Mouse (Mus musculus) mouse embryonic stem cell (cell line): ENCODE data around the gene Clec3a.

ENCODE experiments used
- in situ Hi-C, 2 experiments: fragments of 300-500 bp; cut with MboI; formaldehyde crosslinking; loops; 1 replicate in 1 of 2; 3 replicates in 1 of 2; pipeline ENCODE4 v1.14.3; 2019 to 2020; ENCODE audit warnings: low sequenced_read_pairs in 2 of 2, low pct_unique_long_range_greater_than_20kb in 1 of 2, mixed read lengths in 1 of 2; ENCODE audit not compliant: unreplicated experiment in 1 of 2

Gene Clec3a

GRCm38 (mm10) chr8:114446884-114447283, 29.0 kb downstream of the Clec3a start:
- in situ Hi-C loops, result no loop called here

DNA sequence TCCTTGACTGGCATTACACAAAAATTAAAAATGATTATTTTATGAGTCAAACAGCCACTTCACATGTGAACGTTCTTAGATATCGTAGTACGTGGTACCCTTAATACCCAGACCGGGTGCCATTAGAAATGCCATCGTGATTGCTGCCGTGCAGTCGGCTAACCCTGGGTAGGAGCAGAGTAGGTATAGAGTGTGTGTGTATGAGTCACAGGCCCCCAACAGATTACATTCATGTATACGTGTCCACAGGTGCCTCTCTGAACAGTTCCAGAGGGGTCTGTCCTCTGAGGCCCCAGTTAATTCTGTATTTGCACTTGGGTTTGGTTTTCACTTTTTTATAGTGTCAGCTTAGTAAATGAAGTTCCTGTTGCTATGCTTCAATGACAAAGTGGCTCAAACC, 34.4 kb downstream of the Clec3a start:
- in situ Hi-C loops, result no loop called here

- in situ Hi-C loops, result no loop called here
Measured at GRCm38 (mm10) chr8:114452781-114453221, 34.9 kb downstream of the Clec3a start.

DNA sequence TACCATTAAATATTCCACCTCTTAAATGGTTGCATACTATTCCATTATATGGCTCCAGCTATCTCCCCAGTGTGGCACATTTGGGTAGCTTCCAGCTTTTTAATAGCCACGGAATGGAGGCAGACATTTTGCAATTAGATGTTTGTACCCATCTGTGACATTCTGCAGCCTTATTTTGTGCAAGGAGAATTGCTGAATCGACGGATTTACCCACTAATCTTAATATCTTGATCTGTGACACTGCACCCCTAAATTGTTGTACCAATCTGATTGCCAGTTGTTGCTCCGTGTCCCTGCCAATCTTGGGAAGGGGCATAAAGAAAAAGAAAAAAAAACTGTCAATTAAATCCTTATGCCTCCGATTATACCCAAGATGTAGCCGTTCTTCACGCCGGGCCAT, 37.4 kb downstream of the Clec3a start:
- in situ Hi-C loops, result no loop called here

DNA sequence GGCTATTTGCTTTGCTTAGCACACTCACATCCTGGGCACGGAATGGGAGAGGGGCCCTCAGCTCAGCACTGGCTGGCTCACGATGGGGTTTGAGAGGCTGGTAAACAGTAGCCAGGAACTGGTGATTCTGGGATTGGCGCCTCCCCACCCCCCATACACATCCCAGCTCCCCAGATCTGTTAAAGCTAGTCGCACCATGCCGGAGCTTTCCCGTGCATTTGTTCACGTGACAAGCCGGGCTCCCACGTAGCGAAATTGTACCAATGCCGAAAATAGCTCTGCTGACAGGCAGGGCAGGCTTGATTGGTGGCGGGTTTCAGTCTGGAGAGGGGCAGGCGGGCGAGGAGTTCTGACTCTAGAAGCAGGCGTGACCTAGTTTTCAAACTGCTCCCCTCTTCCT, 38.1 kb downstream of the Clec3a start:
- in situ Hi-C loops, result no loop called here

DNA sequence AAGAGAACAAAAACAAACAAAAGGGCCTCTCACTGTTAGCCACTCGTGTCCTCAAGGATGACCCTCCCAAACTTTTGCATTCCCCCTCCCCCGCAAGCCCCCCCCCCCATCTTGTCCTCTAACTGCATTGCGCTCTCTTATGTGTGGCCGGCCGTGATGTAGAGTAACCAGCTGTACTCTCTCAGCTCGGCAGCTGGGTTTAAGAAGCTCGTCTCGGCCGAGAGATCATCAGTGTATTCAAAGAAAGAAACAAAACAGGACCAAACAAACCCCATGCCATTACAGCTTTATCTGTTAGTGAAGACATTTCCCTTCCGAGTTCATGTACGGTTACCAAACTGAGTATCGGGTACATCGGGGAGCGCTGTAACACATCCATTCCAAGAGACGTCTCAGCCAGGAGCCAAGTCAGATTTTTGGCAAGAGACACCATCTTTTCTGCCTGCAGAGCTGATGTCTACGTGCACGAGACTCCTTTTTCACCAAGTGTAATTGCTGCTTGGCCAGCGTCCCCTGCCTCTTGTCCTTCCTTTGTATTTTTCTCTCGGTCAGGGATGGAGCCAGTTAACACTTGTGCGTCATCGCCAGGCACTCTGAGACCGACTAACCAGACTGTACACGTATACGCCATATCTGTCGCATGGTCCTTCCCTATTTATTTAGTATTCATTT, 40.4 kb downstream of the Clec3a start:
- in situ Hi-C loops, result no loop called here

GRCm38 (mm10) chr8:114460600-114460999, 42.7 kb downstream of the Clec3a start:
- in situ Hi-C loops, result no loop called here

DNA sequence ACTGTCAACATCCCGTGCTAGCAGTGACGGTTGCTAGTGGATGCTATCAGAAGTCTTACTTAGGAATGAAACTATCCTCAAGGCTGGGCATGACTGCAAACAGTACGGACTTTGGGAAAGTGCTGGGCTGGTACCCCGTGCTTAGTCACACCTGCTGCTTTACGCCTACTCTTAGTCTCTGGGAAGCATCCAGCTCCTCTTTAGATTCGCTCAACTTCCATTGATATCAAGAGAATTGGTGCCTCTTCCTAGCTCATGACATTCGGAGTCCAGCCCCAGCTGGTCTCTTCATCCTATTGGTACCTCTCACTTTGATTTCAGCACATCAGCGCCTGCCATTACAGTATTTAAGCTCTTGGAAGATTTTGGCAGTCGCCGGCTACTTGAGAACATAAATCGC, 44.7 kb downstream of the Clec3a start:
- in situ Hi-C loops, result no loop called here

- in situ Hi-C loops, result no loop called here
Measured at GRCm38 (mm10) chr8:114463305-114463704, 45.4 kb downstream of the Clec3a start.

DNA sequence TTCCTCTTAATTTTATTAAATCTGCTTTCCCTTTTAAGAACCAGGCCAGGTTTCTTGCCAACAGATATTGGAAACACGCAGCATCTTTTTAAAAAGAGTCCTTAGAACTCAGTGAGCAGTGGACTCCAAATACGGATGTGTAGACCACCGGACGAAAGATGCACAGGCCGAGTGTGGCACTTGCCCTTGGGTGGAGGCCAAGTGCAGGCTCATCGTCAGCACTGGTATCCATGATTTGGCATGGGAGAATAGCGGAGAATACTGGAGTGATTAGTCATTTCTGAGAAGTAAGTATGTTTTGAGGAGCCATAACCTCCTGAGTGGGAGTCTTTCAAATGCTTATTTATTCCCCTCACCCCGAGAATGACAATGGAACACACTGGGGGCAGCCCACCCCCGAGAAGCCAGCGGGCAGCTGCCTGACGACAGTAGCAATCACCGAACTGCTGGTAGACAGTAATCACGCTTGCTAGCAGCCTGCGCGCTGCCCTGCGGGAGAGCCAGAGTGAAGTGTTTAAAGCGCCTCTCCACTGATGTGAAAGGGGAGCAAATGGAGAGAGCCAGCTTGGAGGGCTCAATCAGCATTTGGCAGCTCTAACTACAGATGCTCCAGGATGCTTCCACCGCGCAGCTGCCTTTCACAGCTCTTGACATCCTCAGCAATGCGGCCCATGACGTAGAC, 50.8 kb downstream of the Clec3a start:
- in situ Hi-C loops, result no loop called here

DNA sequence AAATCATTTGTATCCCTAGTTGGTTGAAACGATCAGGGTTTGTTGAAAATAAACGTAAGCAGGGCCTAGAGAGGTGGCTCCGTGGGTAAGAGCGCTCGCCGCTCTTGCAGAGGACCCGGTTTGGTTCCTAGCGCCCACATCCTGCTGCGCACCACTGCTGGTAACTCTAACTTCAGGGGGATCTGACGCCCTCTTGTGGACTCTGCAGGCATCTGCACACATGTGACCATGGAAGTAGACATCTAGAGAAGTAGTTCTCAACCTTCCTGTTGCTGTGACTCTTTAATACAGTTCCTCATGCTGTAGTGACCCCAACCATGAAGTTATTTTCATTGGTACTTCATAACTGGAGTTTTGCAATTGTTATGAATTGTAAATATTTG, 51.3 kb downstream of the Clec3a start:
- in situ Hi-C loops, result no loop called here

- in situ Hi-C loops, result no loop called here
Measured at GRCm38 (mm10) chr8:114473546-114473945, 55.7 kb downstream of the Clec3a start.
